Mouse (Mus musculus) intestine, embryonic 16.5 days (tissue): ENCODE measurements around the gene A830031A19Rik. TPM values are rescaled to one million over a fixed set of nuclear protein-coding genes. Genes with fewer than 3 reads are reported as not detected.

Experiments used
- ATAC-seq: fragments of 200-750 bp; cut with Nextera tagmentation; 2 replicates; pipeline ENCODE4 v1.8.0; 2017; ENCODE audit warnings: moderate TSS enrichment, moderate library complexity
- H3K27ac ChIP-seq: fragments of 300-500 bp; sonication (generic); 2 replicates; pipeline ENCODE4 v1.5.1; 2014; ENCODE audit warnings: mild to moderate bottlenecking, low read length
- H3K27me3 ChIP-seq: fragments of 300-500 bp; sonication (generic); replicated peaks from 2 replicates; pipeline ENCODE4 v1.6.1; 2014; ENCODE audit warnings: low read length, control low read depth, mixed read lengths; ENCODE audit not compliant: control insufficient read depth, insufficient read depth
- H3K36me3 ChIP-seq: fragments of 300-500 bp; sonication (generic); 2 replicates; pipeline ENCODE4 v1.6.1; 2014; ENCODE audit warnings: low read length, control low read depth; ENCODE audit not compliant: control insufficient read depth, insufficient read depth
- H3K4me1 ChIP-seq: fragments of 300-500 bp; sonication (generic); 2 replicates; pipeline ENCODE4 v1.6.1; 2014; ENCODE audit warnings: low read length, control low read depth, mixed read lengths; ENCODE audit not compliant: control insufficient read depth, insufficient read depth
- H3K4me2 ChIP-seq: fragments of 300-500 bp; sonication (generic); 2 replicates; pipeline ENCODE4 v1.6.1; 2014; ENCODE audit warnings: low read depth, low read length, control low read depth
- H3K4me3 ChIP-seq: fragments of 300-500 bp; sonication (generic); 2 replicates; pipeline ENCODE4 v1.5.1; 2014; ENCODE audit warnings: mild to moderate bottlenecking, low read length
- H3K9ac ChIP-seq: fragments of 300-500 bp; sonication (generic); 2 replicates; pipeline ENCODE4 v1.6.1; 2014; ENCODE audit warnings: low read depth, low read length
- H3K9me3 ChIP-seq: fragments of 300-500 bp; sonication (generic); 2 replicates; pipeline ENCODE4 v1.6.1; 2016; ENCODE audit warnings: low read length, control low read depth; ENCODE audit not compliant: control insufficient read depth
- WGBS: fragments of 180-500 bp; shearing (Covaris S2); extraction: QIAGEN DNeasy Blood & Tissue Kit; methylation state at CpG from one replicate; pipeline ENCODE4 v1.1.7; 2014; 5-methylcytosine and 5-hydroxymethylcytosine counted together
- polyA plus RNA-seq: library from polyadenylated mRNA; unstranded; fragments of >200 nt; fragmentation: Nextera tagmentation; extraction: Ambion mirVana; gene quantifications from 2 replicates; pipeline ENCODE4 v1.2.1, GENCODE M21; 2015

A830031A19Rik gene
- polyA plus RNA-seq, 1 experiment from 2014 or later, result not detected

GRCm38 (mm10) chr11:24075486-24076126 lies 752 bp upstream of the A830031A19Rik start:
- peak overlapping the region; percentile 82 for H3K9ac ChIP-seq
- H3K4me1 ChIP-seq, result peaks cover 20% of the 10 kb centered on the region
- H3K36me3 ChIP-seq, result no peaks in the 10 kb centered on the region
- no peaks in the 10 kb centered on the region; the same call in 1 of the 2 replicates for H3K27me3 ChIP-seq
- 2% methylated on average over 17 of the region's 17 CpGs for WGBS
- ATAC-seq, result no peak
- no peak overlapping the region for H3K27ac ChIP-seq
- H3K4me3 ChIP-seq, result peak overlapping the region; percentile 70
- peak overlapping the region; percentile 99 for H3K4me2 ChIP-seq
- no peaks in the 10 kb centered on the region for H3K9me3 ChIP-seq

GRCm38 (mm10) chr11:24074021-24074591 lies 748 bp downstream of the A830031A19Rik start:
- WGBS, result 3% methylated on average over 18 of the region's 18 CpGs
- H3K36me3 ChIP-seq, result no peaks in the 10 kb centered on the region

GRCm38 (mm10) chr11:24065313-24065712 lies 9.5 kb downstream of the A830031A19Rik start:
- H3K4me1 ChIP-seq, result peaks cover 10% of the 10 kb centered on the region
- no peak overlapping the region for H3K4me2 ChIP-seq
- 54% methylated on average over 4 of the region's 4 CpGs for WGBS
- H3K36me3 ChIP-seq, result no peaks in the 10 kb centered on the region
- peaks cover 6% of the 10 kb centered on the region; the same call in 1 of the 2 replicates for H3K27me3 ChIP-seq
- ATAC-seq, result no peak
- H3K27ac ChIP-seq, result no peak overlapping the region
- H3K9ac ChIP-seq, result no peak overlapping the region
- H3K4me3 ChIP-seq, result no peak overlapping the region
- no peaks in the 10 kb centered on the region for H3K9me3 ChIP-seq

More at GRCm38 (mm10) chr11:24074021-24074591, 748 bp downstream of the A830031A19Rik start:
- no peaks in the 10 kb centered on the region for H3K9me3 ChIP-seq
- H3K9ac ChIP-seq, result no peak overlapping the region
- H3K4me1 ChIP-seq, result peaks cover 13% of the 10 kb centered on the region
- no peaks in the 10 kb centered on the region; the same call in 1 of the 2 replicates for H3K27me3 ChIP-seq
- H3K27ac ChIP-seq, result no peak overlapping the region
- ATAC-seq, result no peak
- peak overlapping the region; percentile 21 for H3K4me3 ChIP-seq
- peak overlapping the region; percentile 58 for H3K4me2 ChIP-seq

- Histone ChIP-seq H3K4me1 (peaks cover 10% of the 10 kb centered on the region), H3K9ac (no peak overlapping the region), H3K4me3 (no peak overlapping the region), H3K27me3 (peaks cover 6% of the 10 kb centered on the region; the same call in 1 of the 2 replicates), H3K9me3 (no peaks in the 10 kb centered on the region), H3K27ac (no peak overlapping the region), H3K4me2 (no peak overlapping the region), H3K36me3 (no peaks in the 10 kb centered on the region)
- WGBS, result 65% methylated on average over 6 of the region's 6 CpGs
- no peak for ATAC-seq
Observed at GRCm38 (mm10) chr11:24064221-24064620, 10.6 kb downstream of the A830031A19Rik start.

- Histone ChIP-seq H3K4me3 (no peak overlapping the region), H3K27me3 (peaks cover 6% of the 10 kb centered on the region; the same call in 1 of the 2 replicates), H3K9ac (no peak overlapping the region), H3K4me1 (peaks cover 10% of the 10 kb centered on the region), H3K4me2 (no peak overlapping the region), H3K36me3 (no peaks in the 10 kb centered on the region), H3K27ac (no peak overlapping the region), H3K9me3 (no peaks in the 10 kb centered on the region)
- ATAC-seq, result no peak
- 23% methylated on average over 9 of the region's 9 CpGs for WGBS
Observed at GRCm38 (mm10) chr11:24062495-24063096, 12.3 kb downstream of the A830031A19Rik start.

- H3K27me3 ChIP-seq, result peaks cover 6% of the 10 kb centered on the region; the same call in 1 of the 2 replicates
- H3K9me3 ChIP-seq, result no peaks in the 10 kb centered on the region
- H3K4me1 ChIP-seq, result peaks cover 10% of the 10 kb centered on the region
- WGBS, result 2% methylated on average over 14 of the region's 14 CpGs
- no peak overlapping the region for H3K27ac ChIP-seq
- no peak for ATAC-seq
- H3K4me3 ChIP-seq, result peak overlapping the region; percentile 36
- peak overlapping the region; percentile 52 for H3K4me2 ChIP-seq
- no peaks in the 10 kb centered on the region for H3K36me3 ChIP-seq
- H3K9ac ChIP-seq, result 0 out of 2 replicates have a peak overlapping the region, but pooled peaks have one; percentile 29
Observed at GRCm38 (mm10) chr11:24061819-24062218, 13.0 kb downstream of the A830031A19Rik start.

GRCm38 (mm10) chr11:24060428-24060827 lies 14.4 kb downstream of the A830031A19Rik start:
- Histone ChIP-seq H3K27me3 (peaks cover 6% of the 10 kb centered on the region; the same call in 1 of the 2 replicates), H3K9me3 (no peaks in the 10 kb centered on the region), H3K4me3 (peak overlapping the region; percentile 35), H3K4me2 (peak overlapping the region; percentile 56), H3K9ac (no peak overlapping the region), H3K36me3 (no peaks in the 10 kb centered on the region), H3K4me1 (peaks cover 10% of the 10 kb centered on the region), H3K27ac (no peak overlapping the region)
- no peak for ATAC-seq
- WGBS, result 17% methylated on average over 5 of the region's 5 CpGs

- Histone ChIP-seq H3K4me1 (peaks cover 10% of the 10 kb centered on the region), H3K36me3 (no peaks in the 10 kb centered on the region), H3K27me3 (peaks cover 6% of the 10 kb centered on the region; the same call in 1 of the 2 replicates), H3K4me2 (no peak overlapping the region), H3K9me3 (no peaks in the 10 kb centered on the region), H3K4me3 (no peak overlapping the region), H3K27ac (no peak overlapping the region), H3K9ac (no peak overlapping the region)
- ATAC-seq, result no peak
- 21% methylated on average over 1 of the region's 1 CpGs for WGBS
Observed at GRCm38 (mm10) chr11:24059137-24059536, 15.7 kb downstream of the A830031A19Rik start.

- Histone ChIP-seq H3K27ac (no peak overlapping the region), H3K4me3 (no peak overlapping the region), H3K4me1 (no peaks in the 10 kb centered on the region), H3K9me3 (no peaks in the 10 kb centered on the region), H3K4me2 (no peak overlapping the region), H3K9ac (no peak overlapping the region), H3K36me3 (no peaks in the 10 kb centered on the region), H3K27me3 (no peaks in the 10 kb centered on the region)
- no peak for ATAC-seq
- WGBS, result 77% methylated on average over 6 of the region's 6 CpGs
Observed at GRCm38 (mm10) chr11:24052882-24053281, 22.0 kb downstream of the A830031A19Rik start.
